Mouse (Mus musculus) cerebellum, adult 11 months (tissue): Measurements from ENCODE around the gene Hyal5.

Experiments
- DNase-seq: peaks from one replicate; pipeline ENCODE4 v3.0.0; 2022

Hyal5 gene

DNA sequence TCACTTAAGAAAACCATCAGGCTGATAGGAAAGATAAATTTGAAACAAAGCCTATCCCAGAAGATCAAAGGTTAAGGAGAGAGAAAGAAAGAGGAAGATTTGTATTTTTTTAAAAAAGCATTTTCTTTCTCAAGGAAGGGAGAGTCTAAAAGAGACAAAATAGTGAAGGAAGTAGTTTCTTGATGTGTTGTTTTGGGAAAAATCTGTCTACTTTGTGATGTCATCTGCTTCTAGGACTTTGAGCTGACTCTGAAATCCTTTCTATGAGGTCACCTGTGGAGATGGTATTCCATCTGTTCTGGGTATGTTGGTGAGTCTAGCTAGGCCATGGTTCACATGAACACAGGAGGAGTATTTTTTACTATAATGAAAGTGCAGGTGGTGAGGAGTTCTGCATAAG lies at the start of gene Hyal5:
Hyal5 (plus strand) TSS at position 301 of the 400 bp plus-strand sequence.
- DNase-seq: no peak

DNA sequence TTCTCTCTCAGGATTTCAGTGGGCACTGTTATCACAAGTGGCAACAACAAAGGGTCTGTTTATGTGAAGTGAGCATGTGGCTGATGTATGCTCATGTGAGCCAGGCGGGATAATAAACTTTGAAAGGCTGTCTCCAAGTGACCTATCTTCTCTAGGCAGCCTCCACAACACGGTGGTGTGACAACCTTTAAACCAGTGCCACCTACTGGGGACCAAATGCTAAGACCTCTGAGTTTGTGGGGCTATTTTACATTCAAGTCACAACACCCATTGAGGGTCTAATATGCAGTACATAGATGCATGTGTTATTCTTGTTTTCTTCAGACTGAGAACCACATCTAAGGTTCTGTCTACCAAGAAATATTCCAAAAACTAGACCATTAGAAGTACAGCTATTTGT lies 35.7 kb upstream of the Hyal5 start:
- no peak for DNase-seq

DNA sequence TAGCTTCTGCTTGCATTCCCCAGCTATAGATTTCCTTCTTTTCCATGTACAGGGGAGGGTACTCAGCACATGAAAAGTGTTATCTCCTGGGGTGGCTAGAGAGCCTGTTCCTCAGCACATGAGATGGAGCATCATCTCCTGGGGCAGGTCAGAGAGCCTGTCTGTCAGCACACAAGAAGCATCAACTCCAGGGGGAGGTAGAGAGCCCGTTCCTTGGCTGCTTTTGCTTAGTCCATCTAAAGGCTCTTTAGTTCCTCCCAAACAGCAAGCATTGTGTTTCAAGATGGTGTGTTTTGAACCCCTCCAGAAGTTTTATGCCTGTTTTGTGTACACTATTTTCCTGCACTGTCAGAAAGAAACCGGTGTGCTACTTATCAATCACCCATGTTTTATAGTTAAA lies 2.5 kb downstream of the Hyal5 start:
- no peak for DNase-seq

DNA sequence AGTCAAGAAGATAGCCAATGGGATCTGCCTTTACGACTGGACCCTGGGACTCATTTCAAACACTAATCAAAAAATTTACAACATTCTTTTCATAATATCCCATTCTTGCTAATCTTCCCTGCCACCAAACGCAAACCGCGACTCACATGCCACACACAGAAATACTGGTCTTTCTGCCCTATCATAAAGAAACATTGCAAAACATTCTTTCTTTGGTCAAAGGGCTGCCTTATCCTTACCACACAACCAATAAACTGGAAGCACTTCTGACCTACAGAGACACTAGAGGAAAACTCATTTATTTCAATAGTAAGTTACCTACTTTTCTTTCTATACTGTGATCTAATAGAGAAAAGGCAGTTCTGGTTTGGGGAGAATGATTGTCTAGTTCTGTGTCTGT lies 5.9 kb downstream of the Hyal5 start:
- no peak for DNase-seq

DNA sequence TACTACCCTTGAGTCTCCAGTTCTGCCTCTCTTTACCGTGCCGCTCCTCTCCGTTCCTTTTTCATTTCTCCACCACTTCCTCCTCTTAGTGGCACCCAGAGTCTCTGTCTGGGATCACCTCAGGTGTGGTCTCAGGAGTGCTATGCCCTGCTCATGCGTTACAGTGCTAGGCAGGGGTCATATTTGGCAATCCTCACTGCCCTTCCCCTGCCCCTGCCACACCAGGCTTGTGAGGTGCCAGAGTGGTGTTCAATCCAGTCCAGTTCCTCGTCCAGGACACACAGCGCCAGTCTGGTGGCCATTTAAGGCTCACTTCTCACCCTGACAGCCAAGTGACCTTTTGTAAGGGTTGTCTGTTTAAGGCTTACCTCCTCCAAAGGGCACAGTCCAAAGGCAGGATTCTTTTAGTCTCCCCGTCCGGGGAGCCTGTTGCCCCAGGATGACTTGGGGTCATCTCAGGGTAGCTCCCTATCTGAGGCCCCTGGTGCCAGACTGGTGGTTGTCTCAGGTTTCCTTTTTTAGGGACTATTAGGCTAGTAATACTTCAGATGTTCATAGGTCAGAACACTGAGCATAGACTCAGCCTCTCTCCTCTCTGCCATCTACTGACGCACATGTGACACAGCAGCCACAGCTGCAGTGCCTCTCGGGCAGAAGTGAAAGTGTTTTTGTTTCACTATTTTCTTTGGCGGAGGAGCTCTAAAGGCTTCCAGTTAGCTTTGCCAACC lies 36.5 kb downstream of the Hyal5 start:
- no peak for DNase-seq

DNA sequence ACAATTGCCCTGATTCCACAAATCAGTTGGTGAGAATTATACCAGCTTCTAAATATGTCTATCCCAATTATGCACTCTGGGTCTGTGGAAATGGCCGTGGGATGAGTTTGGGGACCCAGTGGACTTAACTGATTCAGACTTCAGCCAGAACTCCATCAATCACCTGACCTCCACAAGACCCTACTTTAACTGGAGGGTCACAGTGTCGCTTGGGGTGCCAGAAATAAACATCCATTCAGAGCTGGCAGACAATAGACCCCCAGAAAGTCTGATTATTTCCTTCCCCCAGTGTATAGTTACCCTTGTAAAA lies 37.0 kb downstream of the Hyal5 start:
- DNase-seq: no peak

DNA sequence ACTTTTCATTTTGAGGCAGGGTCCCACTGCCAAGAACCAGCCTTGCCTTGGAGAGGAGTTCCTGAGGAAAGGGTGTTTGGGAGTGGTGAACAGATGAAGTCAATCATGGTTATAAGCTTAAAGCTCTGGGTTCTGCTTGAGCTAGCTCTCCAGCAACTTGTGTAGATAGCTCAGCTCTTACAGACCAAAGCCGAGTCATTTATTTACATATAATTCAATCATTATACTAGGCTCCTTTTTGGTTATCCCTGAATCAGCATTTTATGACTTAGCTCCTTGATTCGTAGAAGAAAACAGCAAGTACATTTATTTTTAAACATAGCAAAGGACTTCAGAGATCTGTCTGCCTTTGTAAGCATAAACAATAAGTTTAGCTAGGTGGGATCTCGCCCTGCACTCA lies 47.3 kb downstream of the Hyal5 start:
- no peak for DNase-seq

DNA sequence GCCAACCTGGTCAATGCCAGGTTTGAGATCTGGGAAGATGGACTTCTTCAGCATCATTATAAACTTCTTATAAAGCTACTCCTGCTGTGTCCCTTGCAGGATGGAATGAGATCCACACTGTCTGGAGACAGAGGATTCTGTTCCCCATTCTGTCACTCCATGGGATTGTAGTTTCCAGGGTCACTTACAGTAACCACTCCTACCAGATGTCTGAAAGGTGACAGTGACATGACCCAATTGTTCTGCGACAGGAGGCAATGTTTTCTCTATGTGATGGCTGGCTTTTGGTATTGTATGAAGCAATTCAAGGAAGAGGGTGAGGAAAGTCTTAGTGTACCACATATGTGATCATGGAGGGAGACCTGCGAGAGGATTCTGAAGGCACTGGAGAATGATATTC lies 50.0 kb downstream of the Hyal5 start:
- no peak for DNase-seq

DNA sequence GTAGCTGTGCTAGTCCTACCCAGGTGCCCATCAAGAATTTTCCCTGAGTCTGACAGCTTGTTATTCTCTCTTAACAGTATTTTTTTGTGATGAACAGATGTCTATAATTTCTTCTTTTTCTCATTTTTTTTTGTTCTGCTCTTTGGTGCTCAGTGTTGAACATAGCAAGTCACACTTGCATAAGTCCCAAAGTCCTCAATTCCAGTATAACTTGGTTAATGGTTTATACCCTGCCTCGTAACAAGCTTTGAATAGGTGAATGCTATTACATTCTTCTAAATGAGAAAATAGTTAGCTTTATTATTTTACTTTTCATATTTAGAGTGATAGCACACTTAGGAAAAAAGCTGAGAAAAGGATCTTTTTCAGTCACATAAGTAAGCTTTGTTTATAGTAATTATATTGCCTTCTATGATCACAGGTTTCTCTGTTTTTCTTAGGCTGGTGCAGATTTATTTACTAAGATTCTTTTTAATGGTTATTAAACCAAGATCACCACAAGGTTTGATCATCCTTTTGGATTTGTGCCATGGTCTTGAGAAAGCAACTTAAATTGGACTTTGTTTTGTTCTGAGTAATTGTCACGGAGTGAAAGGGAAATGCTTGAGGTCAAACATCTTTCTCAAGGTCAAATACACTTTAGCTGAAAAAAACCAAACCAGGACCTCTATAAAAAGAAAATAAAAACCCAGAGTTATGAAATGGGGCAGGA lies 52.4 kb downstream of the Hyal5 start:
- no peak for DNase-seq

DNA sequence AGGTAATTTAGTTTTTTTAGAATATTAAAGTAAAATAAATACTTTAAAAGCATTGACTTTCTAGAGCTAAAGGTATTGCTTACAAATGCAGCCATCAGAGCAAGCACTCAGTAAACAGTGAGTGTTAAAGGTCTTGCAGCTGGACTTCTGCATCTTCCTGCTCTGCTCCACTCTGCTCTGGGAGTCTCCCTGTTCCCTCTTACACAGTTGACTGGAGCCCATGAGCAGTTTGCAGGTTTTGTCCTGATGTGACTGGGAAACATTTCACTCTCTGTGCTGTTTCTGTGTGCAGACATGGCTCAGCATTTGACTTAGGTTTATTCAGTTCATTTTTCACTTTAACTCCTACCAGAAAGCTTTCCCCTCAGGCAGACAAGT lies 52.9 kb downstream of the Hyal5 start:
- DNase-seq: no peak

DNA sequence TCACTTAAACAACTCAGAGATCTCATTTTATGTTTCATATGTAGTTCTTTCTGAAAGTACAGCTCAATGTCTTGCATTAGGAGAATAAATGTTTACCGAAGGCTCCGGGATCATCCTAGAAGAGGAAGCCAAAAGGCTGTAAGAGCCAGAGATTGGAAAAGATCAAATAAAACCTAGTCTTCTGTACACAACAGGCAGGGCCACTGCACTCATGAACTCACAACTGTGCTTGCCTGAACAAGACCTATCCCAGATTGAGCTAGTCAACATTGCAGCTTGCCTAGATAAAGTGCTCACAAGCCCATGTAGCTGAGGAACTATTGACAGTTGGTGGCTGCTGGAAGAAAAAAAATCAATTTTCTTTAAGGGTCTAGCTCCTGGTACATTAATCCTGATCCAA lies 55.8 kb downstream of the Hyal5 start:
- no peak for DNase-seq

DNA sequence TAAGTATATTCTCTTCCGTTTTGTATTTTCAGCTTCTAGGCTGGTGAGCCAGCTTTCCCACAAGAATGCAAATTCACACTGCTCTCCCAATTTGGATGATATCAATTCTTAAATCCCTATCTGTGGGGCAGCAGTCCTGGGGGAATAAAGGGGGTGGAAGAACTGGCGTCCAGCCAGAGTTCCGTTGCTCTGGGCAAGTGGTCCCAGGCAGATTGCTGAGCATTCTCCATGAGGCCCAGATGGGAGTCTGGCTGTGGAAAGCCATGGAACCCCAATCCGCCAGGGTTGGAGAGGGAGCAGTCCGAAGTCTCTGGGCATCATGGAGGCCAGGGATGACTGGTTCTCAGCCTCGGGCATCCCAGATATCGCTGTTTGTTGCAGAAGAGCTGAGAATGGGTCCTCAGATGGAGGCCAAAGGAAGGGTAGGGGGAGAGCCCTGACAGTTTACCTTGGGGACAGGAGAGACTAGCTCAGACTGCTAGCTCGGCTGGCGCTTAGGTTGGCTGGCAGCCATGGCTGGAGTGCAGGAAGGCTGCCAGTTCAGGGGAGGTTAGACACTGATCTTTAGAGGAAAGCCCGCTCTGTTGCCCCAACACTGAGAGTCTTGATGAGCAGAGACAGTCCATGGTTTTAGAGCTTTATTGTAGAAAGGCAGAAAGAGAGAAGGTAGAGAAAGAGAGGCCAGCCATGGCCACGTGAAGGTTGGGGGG lies 67.4 kb downstream of the Hyal5 start:
- no peak for DNase-seq
